Mouse (Mus musculus): ENCODE results near the gene Atrip. TPM values are rescaled to one million over a fixed set of nuclear protein-coding genes. Genes with fewer than 3 reads are reported as not detected.

The Atrip gene
- polyA plus RNA-seq, 1 experiment, result 10.2 TPM

GRCm38 (mm10) chr9:109021428-109021827, 52.5 kb downstream of the Atrip start:
- 21% methylated on average over 4 of the region's 4 CpGs for WGBS
- Histone ChIP-seq H3K27ac (ENCODE audit: control insufficient read depth, insufficient read depth, low read depth, low read length, poor library complexity) (peak overlapping the region; percentile 89), H3K4me1 (ENCODE audit: control insufficient read depth, insufficient read depth, low read length) (peaks cover 13% of the 10 kb centered on the region; the same call in 1 of the 2 replicates), H3K4me3 (replicated peaks; ENCODE audit: control insufficient read depth, low read depth, low read length) (no peak overlapping the region)
- TF ChIP-seq POLR2A (IDR thresholded peaks at IDR 0.05; ENCODE audit: borderline replicate concordance, control insufficient read depth, low read depth, low read length) (no peak), CTCF (IDR thresholded peaks at IDR 0.05; ENCODE audit: control insufficient read depth, insufficient read depth, low read length) (no peak)

GRCm38 (mm10) chr9:109016973-109017604, 56.8 kb downstream of the Atrip start:
- TF ChIP-seq POLR2A (IDR thresholded peaks at IDR 0.05; ENCODE audit: borderline replicate concordance, control insufficient read depth, low read depth, low read length) (no peak), CTCF (IDR thresholded peaks at IDR 0.05; ENCODE audit: control insufficient read depth, insufficient read depth, low read length) (no peak)
- H3K4me3 ChIP-seq (replicated peaks; ENCODE audit: control insufficient read depth, low read depth, low read length), result peak overlapping the region; percentile 49
- WGBS, result 20% methylated on average over 11 of the region's 11 CpGs
- peaks cover 6% of the 10 kb centered on the region; the same call in 1 of the 2 replicates for H3K4me1 ChIP-seq (ENCODE audit: control insufficient read depth, insufficient read depth, low read length)
- H3K27ac ChIP-seq (ENCODE audit: control insufficient read depth, insufficient read depth, low read depth, low read length, poor library complexity), result peak overlapping the region; percentile 54

DNA sequence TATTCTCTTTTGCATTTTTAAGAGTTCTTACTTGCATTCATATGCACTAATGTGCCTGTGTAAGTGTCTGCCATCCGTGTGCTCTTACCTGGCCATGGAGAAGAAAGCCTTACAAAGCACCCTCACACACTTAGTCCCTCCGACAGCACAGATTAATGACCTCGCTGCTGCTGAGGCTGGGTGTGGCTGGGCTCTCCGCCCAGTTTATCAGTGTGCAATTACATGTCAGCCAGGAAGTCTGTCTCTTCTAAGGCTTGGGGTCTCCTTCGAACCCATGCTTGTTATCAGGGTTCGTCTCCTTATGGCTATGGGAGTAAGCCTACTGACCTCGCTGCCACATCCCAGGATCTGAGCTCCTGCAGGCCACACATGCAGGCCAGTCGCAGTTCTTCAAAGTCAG, 58.5 kb downstream of the Atrip start:
- TF ChIP-seq CTCF (IDR thresholded peaks at IDR 0.05; ENCODE audit: control insufficient read depth, insufficient read depth, low read length) (no peak), POLR2A (IDR thresholded peaks at IDR 0.05; ENCODE audit: borderline replicate concordance, control insufficient read depth, low read depth, low read length) (no peak)
- H3K4me1 ChIP-seq (ENCODE audit: control insufficient read depth, insufficient read depth, low read length), result peaks cover 4% of the 10 kb centered on the region; the same call in 1 of the 2 replicates

DNA sequence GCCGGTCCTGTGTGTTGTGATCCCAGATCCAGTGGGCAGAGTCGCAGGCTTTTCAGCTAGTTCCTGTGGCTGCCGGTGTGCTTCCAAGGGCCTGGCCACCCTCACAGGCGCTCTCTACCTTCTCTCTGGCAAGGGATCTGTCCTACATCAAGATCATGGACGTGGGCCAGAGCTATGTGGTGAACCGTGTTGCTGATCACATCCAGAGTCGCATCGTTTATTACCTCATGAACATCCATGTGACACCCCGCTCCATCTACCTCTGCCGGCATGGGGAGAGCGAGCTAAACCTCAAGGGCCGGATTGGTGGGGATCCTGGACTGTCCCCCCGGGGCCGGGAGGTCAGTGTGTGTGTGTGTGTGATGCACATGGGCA, 63.6 kb downstream of the Atrip start:
- no peak overlapping the region for H3K4me3 ChIP-seq (replicated peaks; ENCODE audit: control insufficient read depth, low read depth, low read length)
- TF ChIP-seq POLR2A (IDR thresholded peaks at IDR 0.05; ENCODE audit: borderline replicate concordance, control insufficient read depth, low read depth, low read length) (no peak), CTCF (IDR thresholded peaks at IDR 0.05; ENCODE audit: control insufficient read depth, insufficient read depth, low read length) (no peak)
- no peak overlapping the region for H3K27ac ChIP-seq (ENCODE audit: control insufficient read depth, insufficient read depth, low read depth, low read length, poor library complexity)

More for the DNA sequence above, 58.5 kb downstream of the Atrip start:
- H3K4me3 ChIP-seq (replicated peaks; ENCODE audit: control insufficient read depth, low read depth, low read length), result no peak overlapping the region
- H3K27ac ChIP-seq (ENCODE audit: control insufficient read depth, insufficient read depth, low read depth, low read length, poor library complexity), result no peak overlapping the region
- WGBS, result 66% methylated on average over 8 of the region's 8 CpGs

GRCm38 (mm10) chr9:109009636-109010315, 64.1 kb downstream of the Atrip start:
- 17% methylated on average over 17 of the region's 17 CpGs for WGBS
- H3K4me3 ChIP-seq (replicated peaks; ENCODE audit: control insufficient read depth, low read depth, low read length), result no peak overlapping the region
- H3K27ac ChIP-seq (ENCODE audit: control insufficient read depth, insufficient read depth, low read depth, low read length, poor library complexity), result no peak overlapping the region
- no peak for TF ChIP-seq POLR2A (IDR thresholded peaks at IDR 0.05; ENCODE audit: borderline replicate concordance, control insufficient read depth, low read depth, low read length)
- no peaks in the 10 kb centered on the region for H3K4me1 ChIP-seq (ENCODE audit: control insufficient read depth, insufficient read depth, low read length)

More for the DNA sequence above, 63.6 kb downstream of the Atrip start:
- 56% methylated on average over 14 of the region's 14 CpGs for WGBS
- no peaks in the 10 kb centered on the region for H3K4me1 ChIP-seq (ENCODE audit: control insufficient read depth, insufficient read depth, low read length)

DNA sequence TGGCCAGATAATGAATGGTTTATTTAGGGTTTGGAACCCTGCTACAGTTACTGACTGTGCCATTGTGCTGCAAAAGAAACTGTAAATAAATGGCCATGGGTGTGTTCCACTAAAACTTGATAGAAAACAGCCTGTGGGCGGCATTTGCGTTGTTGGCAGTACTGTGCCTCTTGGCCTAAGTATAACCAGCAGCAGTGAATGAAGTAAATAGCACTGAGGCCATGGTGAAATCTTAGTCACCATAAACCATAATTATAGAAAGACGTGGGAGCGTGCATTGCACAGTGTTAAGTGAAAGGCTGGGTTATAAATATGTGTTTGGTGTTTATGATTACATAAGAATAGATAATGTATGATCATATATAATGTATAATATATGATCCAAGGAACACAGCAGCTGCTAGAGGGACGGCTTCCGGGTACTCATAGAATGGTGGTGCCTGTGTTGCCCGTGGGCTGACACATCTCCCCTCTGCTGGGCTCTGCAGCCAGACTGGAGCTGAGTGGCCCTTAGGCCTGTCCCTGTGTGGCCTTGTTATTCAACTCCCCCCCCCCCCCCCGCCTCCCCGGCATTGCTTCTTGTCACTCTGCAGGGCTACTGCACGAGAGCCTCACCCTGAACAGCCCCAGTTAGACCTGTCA, 64.8 kb downstream of the Atrip start:
- Histone ChIP-seq H3K4me3 (replicated peaks; ENCODE audit: control insufficient read depth, low read depth, low read length) (no peak overlapping the region), H3K4me1 (ENCODE audit: control insufficient read depth, insufficient read depth, low read length) (no peaks in the 10 kb centered on the region), H3K27ac (ENCODE audit: control insufficient read depth, insufficient read depth, low read depth, low read length, poor library complexity) (no peak overlapping the region)
- 51% methylated on average over 10 of the region's 10 CpGs for WGBS
- no peak for TF ChIP-seq POLR2A (IDR thresholded peaks at IDR 0.05; ENCODE audit: borderline replicate concordance, control insufficient read depth, low read depth, low read length)
- TF ChIP-seq CTCF (IDR thresholded peaks at IDR 0.05; ENCODE audit: control insufficient read depth, insufficient read depth, low read length), result no peak

DNA sequence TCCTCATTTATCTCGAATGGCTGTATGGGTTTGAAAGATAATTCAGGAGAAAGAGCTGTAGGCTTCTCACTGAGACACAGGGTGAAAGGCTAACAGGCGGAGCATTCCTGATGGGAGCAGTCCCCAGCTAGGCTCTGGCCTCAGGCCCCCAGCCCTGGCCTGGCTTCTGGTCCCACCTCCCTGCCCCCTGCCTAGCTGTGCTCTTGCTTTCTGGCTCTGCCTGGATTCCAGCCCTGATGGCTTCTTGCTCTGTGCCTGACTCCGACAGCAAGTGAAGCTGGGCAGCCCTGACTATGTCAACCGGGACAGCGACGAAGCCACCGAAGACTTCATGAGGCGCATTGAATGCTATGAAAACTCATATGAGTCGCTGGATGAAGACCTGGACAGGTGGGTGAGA, 65.8 kb downstream of the Atrip start:
- TF ChIP-seq POLR2A (IDR thresholded peaks at IDR 0.05; ENCODE audit: borderline replicate concordance, control insufficient read depth, low read depth, low read length) (no peak), CTCF (IDR thresholded peaks at IDR 0.05; ENCODE audit: control insufficient read depth, insufficient read depth, low read length) (no peak)
- Histone ChIP-seq H3K4me1 (ENCODE audit: control insufficient read depth, insufficient read depth, low read length) (no peaks in the 10 kb centered on the region), H3K4me3 (replicated peaks; ENCODE audit: control insufficient read depth, low read depth, low read length) (no peak overlapping the region), H3K27ac (ENCODE audit: control insufficient read depth, insufficient read depth, low read depth, low read length, poor library complexity) (no peak overlapping the region)
- WGBS, result 85% methylated on average over 9 of the region's 9 CpGs

Other genes with a start within 250 kb of the Atrip start
- gene Celsr3, start 247.8 kb downstream of the Atrip start, polyA plus RNA-seq (2011; ENCODE audit: insufficient read depth, insufficient read length, low replicate concordance, missing spikeins), result 5.3 and 14.9 TPM in 2 replicates
- gene Slc26a6, start 220.8 kb downstream of the Atrip start, polyA plus RNA-seq (2011; ENCODE audit: insufficient read depth, insufficient read length, low replicate concordance, missing spikeins), result 11.0 and 13.3 TPM in 2 replicates
- not detected in 2 replicates for gene Tmem89, start 159.5 kb downstream of the Atrip start, polyA plus RNA-seq (2011; ENCODE audit: insufficient read depth, insufficient read length, low replicate concordance, missing spikeins)
- gene Uqcrc1, start 137.5 kb downstream of the Atrip start, polyA plus RNA-seq (2011; ENCODE audit: insufficient read depth, insufficient read length, low replicate concordance, missing spikeins), result 50.7 and 70.0 TPM in 2 replicates
- gene Col7a1, start 120.5 kb downstream of the Atrip start, polyA plus RNA-seq (2011; ENCODE audit: insufficient read depth, insufficient read length, low replicate concordance, missing spikeins), result 5.5 and 17.5 TPM in 2 replicates
- not detected in 2 replicates for gene Ucn2, start 88.1 kb downstream of the Atrip start, polyA plus RNA-seq (2011; ENCODE audit: insufficient read depth, insufficient read length, low replicate concordance, missing spikeins)
- 15.4 and 35.2 TPM in 2 replicates for gene Pfkfb4, start 82.3 kb downstream of the Atrip start, polyA plus RNA-seq (2011; ENCODE audit: insufficient read depth, insufficient read length, low replicate concordance, missing spikeins)
- 69.2 and 133 TPM in 2 replicates for gene Shisa5, start 35.6 kb downstream of the Atrip start, polyA plus RNA-seq (2011; ENCODE audit: insufficient read depth, insufficient read length, low replicate concordance, missing spikeins)
- gene Trex1, start 14.4 kb downstream of the Atrip start, polyA plus RNA-seq (2011; ENCODE audit: insufficient read depth, insufficient read length, low replicate concordance, missing spikeins), result 10.1 and 19.5 TPM in 2 replicates
- gene Ccdc51, start 8.4 kb upstream of the Atrip start, polyA plus RNA-seq (2011; ENCODE audit: insufficient read depth, insufficient read length, low replicate concordance, missing spikeins), result 3.4 and 6.0 TPM in 2 replicates
- gene Tma7, start 8.5 kb upstream of the Atrip start, polyA plus RNA-seq (2011; ENCODE audit: insufficient read depth, insufficient read length, low replicate concordance, missing spikeins), result 206 and 254 TPM in 2 replicates
- gene Plxnb1, start 21.3 kb upstream of the Atrip start, polyA plus RNA-seq (2011; ENCODE audit: insufficient read depth, insufficient read length, low replicate concordance, missing spikeins), result 1.1 and 2.1 TPM in 2 replicates
- gene Fbxw21, start 87.9 kb upstream of the Atrip start, polyA plus RNA-seq (2011; ENCODE audit: insufficient read depth, insufficient read length, low replicate concordance, missing spikeins), result not detected in 2 replicates
- gene Fbxw13, start 121.9 kb upstream of the Atrip start, polyA plus RNA-seq (2011; ENCODE audit: insufficient read depth, insufficient read length, low replicate concordance, missing spikeins), result not detected in 2 replicates
- not detected in 2 replicates for gene Fbxw20, start 160.6 kb upstream of the Atrip start, polyA plus RNA-seq (2011; ENCODE audit: insufficient read depth, insufficient read length, low replicate concordance, missing spikeins)
- gene Fbxw14, start 213.6 kb upstream of the Atrip start, polyA plus RNA-seq (2011; ENCODE audit: insufficient read depth, insufficient read length, low replicate concordance, missing spikeins), result not detected in 2 replicates

Data from bone marrow, adult 2 months (tissue).